Mouse (Mus musculus): ENCODE data around the gene Mars.

Mars gene

GRCm38 (mm10) chr10:127311476-127312355, at the start of gene Mars:
Gene Mars, minus strand, starts transcription at chr10:127311786.
- DNase-seq: peak; percentile 95

- DNase-seq: no peak
Observed at GRCm38 (mm10) chr10:127360714-127361113, 49.1 kb upstream of the Mars start.

- no peak for DNase-seq
Observed at GRCm38 (mm10) chr10:127355336-127355735, 43.8 kb upstream of the Mars start.

GRCm38 (mm10) chr10:127353909-127354895, 42.6 kb upstream of the Mars start, which contains the start of gene Inhbe:
Gene Inhbe, minus strand, starts transcription at chr10:127354411.
- DNase-seq: peak; percentile 50

GRCm38 (mm10) chr10:127352766-127353165, 41.2 kb upstream of the Mars start:
- no peak for DNase-seq

- peak; percentile 22 for DNase-seq
Observed at GRCm38 (mm10) chr10:127352187-127352586, 40.6 kb upstream of the Mars start.

- DNase-seq: peak; percentile 19
Observed at GRCm38 (mm10) chr10:127351719-127352118, 40.1 kb upstream of the Mars start.

- DNase-seq: no peak
Observed at GRCm38 (mm10) chr10:127351285-127351595, 39.7 kb upstream of the Mars start.

GRCm38 (mm10) chr10:127350594-127351284, 39.2 kb upstream of the Mars start:
- DNase-seq: peak; percentile 87

- DNase-seq: no peak
Observed at GRCm38 (mm10) chr10:127349810-127350209, 38.2 kb upstream of the Mars start.

GRCm38 (mm10) chr10:127348957-127349356, 37.4 kb upstream of the Mars start:
- DNase-seq: peak; percentile 35

- DNase-seq: no peak
Observed at GRCm38 (mm10) chr10:127346173-127346572, 34.6 kb upstream of the Mars start.

GRCm38 (mm10) chr10:127343029-127343428, 31.4 kb upstream of the Mars start:
- DNase-seq: no peak

GRCm38 (mm10) chr10:127341891-127342639, 30.5 kb upstream of the Mars start, which contains the start of gene Gli1:
Gene Gli1, minus strand, starts transcription at chr10:127341974.
- DNase-seq: peak; percentile 90

- peak; percentile 47 for DNase-seq
Observed at GRCm38 (mm10) chr10:127341360-127341690, 29.7 kb upstream of the Mars start.

- peak; percentile 55 for DNase-seq
Observed at GRCm38 (mm10) chr10:127340577-127341359, 29.2 kb upstream of the Mars start.

GRCm38 (mm10) chr10:127339683-127340576, 28.3 kb upstream of the Mars start:
- peak; percentile 89 for DNase-seq

GRCm38 (mm10) chr10:127338930-127339682, 27.5 kb upstream of the Mars start:
- peak; percentile 93 for DNase-seq

- no peak for DNase-seq
Observed at GRCm38 (mm10) chr10:127337536-127338099, 26.0 kb upstream of the Mars start.

All from kidney, postnatal 10 days (tissue).